Mouse (Mus musculus) liver, adult 2 months (tissue): ENCODE results near the gene Frzb.

Experiments used
- CTCF ChIP-seq: fragments of 200-500 bp; IDR thresholded peaks from 2 replicates; pipeline ENCODE4 v1.5.1; 2011; ENCODE audit warnings: low read depth, low read length, control low read depth
- POLR2A ChIP-seq: fragments of 200-500 bp; IDR thresholded peaks from 2 replicates; pipeline ENCODE4 v1.6.1; 2011; ENCODE audit warnings: low read length, control low read depth; ENCODE audit not compliant: insufficient read depth; ENCODE audit errors: extremely low read depth

DNA sequence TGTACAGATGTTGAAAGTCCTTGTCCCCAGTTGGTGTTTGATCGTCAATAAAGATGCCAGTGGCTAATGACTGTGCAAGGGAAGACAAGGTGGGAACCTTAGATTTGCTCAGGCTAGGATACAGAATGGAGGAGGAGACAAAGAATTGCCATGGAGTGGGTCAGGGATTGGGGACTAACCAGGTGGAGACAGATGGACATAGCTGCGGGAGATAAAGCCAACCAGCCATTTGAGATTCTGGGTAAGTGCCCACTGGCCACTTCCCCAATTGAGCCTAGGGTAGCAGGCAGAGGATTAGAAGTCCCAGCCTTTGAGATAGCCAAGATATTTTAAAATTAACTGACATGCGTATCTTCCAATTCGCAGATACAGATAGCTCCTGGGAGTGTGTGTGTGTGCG, 37.5 kb upstream of the Frzb start:
- TF ChIP-seq POLR2A (no peak), CTCF (no peak)
